Mouse (Mus musculus) midbrain, embryonic 10.5 days (tissue): ENCODE results near the gene Arid3b. TPM values are rescaled to one million over a fixed set of nuclear protein-coding genes. Genes with fewer than 3 reads are reported as not detected.
"Not testable (repeated sequence)": the region's sequence is repeated elsewhere in the genome, so short reads cannot be mapped to it uniquely, and the experiment has no call there.

ENCODE experiments used
- DNase-seq: peaks from one replicate; pipeline ENCODE4 v3.0.0-alpha.2; 2017; ENCODE audit warnings: low spot score
- H3K27ac ChIP-seq: fragments of 300-500 bp; sonication (generic); replicated peaks from 2 replicates; pipeline ENCODE4 v1.5.1; 2016; ENCODE audit warnings: mild to moderate bottlenecking
- H3K27me3 ChIP-seq: fragments of 300-500 bp; sonication (generic); 2 replicates; pipeline ENCODE4 v1.6.1; 2016; ENCODE audit warnings: low read depth, mild to moderate bottlenecking; ENCODE audit not compliant: poor library complexity, severe bottlenecking
- H3K36me3 ChIP-seq: fragments of 300-500 bp; sonication (generic); 2 replicates; pipeline ENCODE4 v1.6.1; 2016; ENCODE audit warnings: mild to moderate bottlenecking, moderate library complexity
- H3K4me1 ChIP-seq: fragments of 300-500 bp; sonication (generic); 2 replicates; pipeline ENCODE4 v1.6.1; 2016
- H3K4me3 ChIP-seq: fragments of 300-500 bp; sonication (generic); 2 replicates; pipeline ENCODE4 v1.5.1; 2016; ENCODE audit warnings: mild to moderate bottlenecking, moderate library complexity
- H3K9me3 ChIP-seq: fragments of 300-500 bp; sonication (generic); replicated peaks from 2 replicates; pipeline ENCODE4 v1.6.1; 2016; ENCODE audit warnings: mild to moderate bottlenecking
- WGBS: fragments of 180-500 bp; shearing (Covaris S2); methylation state at CpG from one replicate; pipeline ENCODE4 v1.1.7; 2016; 5-methylcytosine and 5-hydroxymethylcytosine counted together
- polyA plus RNA-seq: library from polyadenylated mRNA; unstranded; fragments of >200 nt; fragmentation: Nextera tagmentation; extraction: Ambion mirVana; gene quantifications from 2 replicates; pipeline ENCODE4 v1.2.1, GENCODE M21; 2016

Gene Arid3b
- polyA plus RNA-seq: 40.2 and 41.0 TPM in 2 replicates

- WGBS: under 1% methylated on average over 45 of the region's 45 CpGs
- Histone ChIP-seq H3K36me3 (peaks cover 21% of the 10 kb centered on the region), H3K4me1 (peaks cover 44% of the 10 kb centered on the region), H3K27me3 (0 out of 2 replicates have a peak, but pooled peaks cover 7% of the 10 kb centered on the region), H3K9me3 (no peaks in the 10 kb centered on the region), H3K27ac (peak within 1 kb of the TSS; percentile 93), H3K4me3 (peak within 1 kb of the TSS; percentile 88)
- peak; percentile 96 for DNase-seq
Measured at GRCm38 (mm10) chr9:57836581-57837170, at the start of gene Arid3b. Arid3b (minus strand) TSS chr9:57836793.

- H3K9me3 ChIP-seq: no peaks in the 10 kb centered on the region
- no peaks in the 10 kb centered on the region for H3K36me3 ChIP-seq
- H3K4me3 ChIP-seq: no peak overlapping the region
- H3K4me1 ChIP-seq: no peaks in the 10 kb centered on the region
- H3K27ac ChIP-seq: no peak overlapping the region
- no peak for DNase-seq
- no peaks in the 10 kb centered on the region for H3K27me3 ChIP-seq
- WGBS: 49% methylated on average over 1 of the region's 1 CpGs
Measured at GRCm38 (mm10) chr9:57883413-57883812, 46.8 kb upstream of the Arid3b start.

- H3K36me3 ChIP-seq, H3K27ac ChIP-seq, H3K4me3 ChIP-seq, H3K27me3 ChIP-seq, H3K4me1 ChIP-seq, H3K9me3 ChIP-seq, DNase-seq: not testable (repeated sequence)
- WGBS: 91% methylated on average over 2 of the region's 2 CpGs
Measured at GRCm38 (mm10) chr9:57881781-57882180, 45.2 kb upstream of the Arid3b start.

- WGBS: 19% methylated on average over 4 of the region's 4 CpGs
- DNase-seq: no peak
Measured at GRCm38 (mm10) chr9:57880278-57880677, 43.7 kb upstream of the Arid3b start.

GRCm38 (mm10) chr9:57879213-57879612 is 42.6 kb upstream of the Arid3b start:
- Histone ChIP-seq H3K36me3 (no peaks in the 10 kb centered on the region), H3K27me3 (no peaks in the 10 kb centered on the region), H3K27ac (no peak overlapping the region), H3K4me3 (no peak overlapping the region), H3K4me1 (no peaks in the 10 kb centered on the region), H3K9me3 (no peaks in the 10 kb centered on the region)
- no peak for DNase-seq
- 70% methylated on average over 3 of the region's 3 CpGs for WGBS

More at GRCm38 (mm10) chr9:57880278-57880677, 43.7 kb upstream of the Arid3b start:
- H3K4me1 ChIP-seq: no peaks in the 10 kb centered on the region
- no peaks in the 10 kb centered on the region for H3K36me3 ChIP-seq
- no peaks in the 10 kb centered on the region for H3K9me3 ChIP-seq
- H3K4me3 ChIP-seq: no peak overlapping the region
- no peaks in the 10 kb centered on the region for H3K27me3 ChIP-seq
- no peak overlapping the region for H3K27ac ChIP-seq

GRCm38 (mm10) chr9:57874994-57875393 is 38.4 kb upstream of the Arid3b start:
- 75% methylated on average over 3 of the region's 3 CpGs for WGBS
- Histone ChIP-seq H3K4me3 (no peak overlapping the region), H3K36me3 (no peaks in the 10 kb centered on the region), H3K27me3 (no peaks in the 10 kb centered on the region), H3K9me3 (no peaks in the 10 kb centered on the region), H3K4me1 (no peaks in the 10 kb centered on the region), H3K27ac (no peak overlapping the region)
- no peak for DNase-seq

- no peaks in the 10 kb centered on the region for H3K9me3 ChIP-seq
Measured at GRCm38 (mm10) chr9:57874134-57874533, 37.5 kb upstream of the Arid3b start.

GRCm38 (mm10) chr9:57870273-57870816 is 33.8 kb upstream of the Arid3b start:
- Histone ChIP-seq H3K27me3 (no peaks in the 10 kb centered on the region), H3K36me3 (no peaks in the 10 kb centered on the region), H3K9me3 (no peaks in the 10 kb centered on the region), H3K4me3 (no peak overlapping the region), H3K4me1 (no peaks in the 10 kb centered on the region), H3K27ac (no peak overlapping the region)
- DNase-seq: no peak
- WGBS: 37% methylated on average over 2 of the region's 2 CpGs

More at GRCm38 (mm10) chr9:57874134-57874533, 37.5 kb upstream of the Arid3b start:
- Histone ChIP-seq H3K36me3 (no peaks in the 10 kb centered on the region), H3K27me3 (no peaks in the 10 kb centered on the region), H3K27ac (no peak overlapping the region), H3K4me3 (no peak overlapping the region), H3K4me1 (no peaks in the 10 kb centered on the region)
- WGBS: 84% methylated on average over 5 of the region's 5 CpGs
- no peak for DNase-seq

GRCm38 (mm10) chr9:57868767-57869166 is 32.2 kb upstream of the Arid3b start:
- Histone ChIP-seq H3K4me3 (no peak overlapping the region), H3K36me3 (no peaks in the 10 kb centered on the region), H3K9me3 (no peaks in the 10 kb centered on the region), H3K4me1 (no peaks in the 10 kb centered on the region), H3K27me3 (no peaks in the 10 kb centered on the region), H3K27ac (no peak overlapping the region)
- WGBS: 85% methylated on average over 6 of the region's 6 CpGs
- no peak for DNase-seq

GRCm38 (mm10) chr9:57867880-57868279 is 31.3 kb upstream of the Arid3b start:
- 85% methylated on average over 5 of the region's 5 CpGs for WGBS
- H3K4me3 ChIP-seq: no peak overlapping the region
- H3K27me3 ChIP-seq: no peaks in the 10 kb centered on the region
- H3K27ac ChIP-seq: no peak overlapping the region
- H3K9me3 ChIP-seq: no peaks in the 10 kb centered on the region
- no peaks in the 10 kb centered on the region for H3K4me1 ChIP-seq
- no peak for DNase-seq
- no peaks in the 10 kb centered on the region for H3K36me3 ChIP-seq

GRCm38 (mm10) chr9:57867236-57867635 is 30.6 kb upstream of the Arid3b start:
- H3K4me1 ChIP-seq: no peaks in the 10 kb centered on the region
- no peak for DNase-seq
- H3K4me3 ChIP-seq: no peak overlapping the region
- no peaks in the 10 kb centered on the region for H3K36me3 ChIP-seq
- H3K27ac ChIP-seq: no peak overlapping the region
- H3K9me3 ChIP-seq: no peaks in the 10 kb centered on the region
- no peaks in the 10 kb centered on the region for H3K27me3 ChIP-seq
- WGBS: 89% methylated on average over 4 of the region's 4 CpGs

- H3K27me3 ChIP-seq: no peaks in the 10 kb centered on the region
- WGBS: 90% methylated on average over 7 of the region's 7 CpGs
- no peak for DNase-seq
Measured at GRCm38 (mm10) chr9:57866530-57866929, 29.9 kb upstream of the Arid3b start.

GRCm38 (mm10) chr9:57864336-57864735 is 27.7 kb upstream of the Arid3b start:
- no peak for DNase-seq
- Histone ChIP-seq H3K4me1 (no peaks in the 10 kb centered on the region), H3K36me3 (no peaks in the 10 kb centered on the region), H3K4me3 (no peak overlapping the region), H3K27ac (no peak overlapping the region), H3K27me3 (no peaks in the 10 kb centered on the region), H3K9me3 (no peaks in the 10 kb centered on the region)

More at GRCm38 (mm10) chr9:57866530-57866929, 29.9 kb upstream of the Arid3b start:
- Histone ChIP-seq H3K27ac (no peak overlapping the region), H3K36me3 (no peaks in the 10 kb centered on the region), H3K4me1 (no peaks in the 10 kb centered on the region), H3K4me3 (no peak overlapping the region), H3K9me3 (no peaks in the 10 kb centered on the region)
